Mouse (Mus musculus) layer of hippocampus, adult 18-20 months (tissue): ENCODE results near the gene Myh10. TPM values are rescaled to one million over a fixed set of nuclear protein-coding genes. Genes with fewer than 3 reads are reported as not detected.
"Not testable (repeated sequence)": the region's sequence is repeated elsewhere in the genome, so short reads cannot be mapped to it uniquely, and the experiment has no call there.

Experiments used
- DNase-seq, 2 experiments: peaks; one replicate each; pipeline ENCODE4 v3.0.0; 2022; ENCODE audit warnings: low spot score in 2 of 2
- total RNA-seq, 2 experiments: library from RNA; stranded (reverse); gene quantifications; 2 replicates each; pipeline ENCODE4 v1.2.3; 2021

Myh10 gene
- total RNA-seq, 2 experiments from 2014 or later = 140 to 146 TPM

DNA sequence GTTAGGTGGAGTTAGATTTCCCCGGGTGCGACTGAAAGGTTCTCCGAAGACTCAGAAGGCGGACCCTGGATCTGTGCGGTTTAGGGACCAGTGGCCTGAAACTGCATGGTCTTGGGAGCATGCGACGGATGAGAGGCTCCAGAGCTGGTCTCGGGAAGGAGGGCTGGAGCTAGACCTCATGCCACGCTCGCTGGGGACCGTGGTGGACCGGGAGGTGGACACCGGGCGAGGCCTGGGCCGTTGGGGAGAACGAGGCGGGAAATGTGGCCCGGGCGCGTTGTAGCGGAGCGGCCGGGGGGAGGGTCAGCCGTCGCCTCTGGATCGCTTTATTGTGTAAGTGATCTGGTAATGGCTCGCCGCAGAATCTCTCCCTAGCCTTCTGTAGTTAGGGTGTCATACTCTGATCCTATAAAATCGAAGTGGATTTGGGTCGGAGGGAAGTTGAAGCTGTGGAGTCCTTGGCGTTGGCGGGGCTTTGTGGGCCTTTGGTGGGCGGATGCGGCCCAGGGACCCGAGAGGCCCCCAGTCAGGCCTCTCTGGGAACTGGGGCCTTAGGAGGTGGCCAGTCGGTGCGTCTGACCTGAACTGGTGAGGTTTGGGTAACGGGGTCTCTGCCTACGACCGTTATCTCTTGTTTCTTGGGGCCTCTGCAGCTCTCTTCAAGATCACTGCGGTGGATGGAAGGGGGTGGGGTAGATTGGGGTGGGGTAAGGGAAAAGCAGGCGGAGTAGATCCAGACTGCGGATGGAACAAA lies 1.5 kb downstream of the Myh10 start:
- peak; percentile 19 to 48 for DNase-seq

DNA sequence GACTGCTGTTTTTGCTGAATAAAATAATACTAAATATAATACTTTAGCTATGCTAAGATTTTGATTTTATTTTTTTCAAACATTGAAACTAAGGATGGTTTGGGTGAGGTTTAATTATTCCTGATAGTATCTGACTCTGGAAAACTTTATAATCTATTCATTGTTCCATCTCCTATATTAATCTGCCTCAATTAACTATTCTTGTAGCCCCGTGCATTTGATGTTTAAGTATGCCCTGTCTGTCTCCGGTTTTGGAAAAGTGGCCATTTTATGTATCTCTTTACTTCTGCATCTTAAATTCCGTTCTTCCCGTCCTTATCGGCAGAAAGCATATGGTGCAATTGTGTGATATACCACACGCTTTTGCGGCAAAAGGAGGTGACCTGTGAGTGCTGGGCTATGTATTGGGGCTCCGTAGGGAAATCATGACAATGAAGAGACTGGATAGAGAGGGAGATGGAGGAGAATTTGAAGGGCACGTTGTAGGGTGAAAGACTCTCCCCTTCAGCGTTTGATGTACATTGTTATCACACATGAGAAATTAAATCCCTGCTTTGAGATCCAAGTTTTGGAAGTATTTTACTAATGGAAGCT lies 2.2 kb downstream of the Myh10 start:
- no peak for DNase-seq

DNA sequence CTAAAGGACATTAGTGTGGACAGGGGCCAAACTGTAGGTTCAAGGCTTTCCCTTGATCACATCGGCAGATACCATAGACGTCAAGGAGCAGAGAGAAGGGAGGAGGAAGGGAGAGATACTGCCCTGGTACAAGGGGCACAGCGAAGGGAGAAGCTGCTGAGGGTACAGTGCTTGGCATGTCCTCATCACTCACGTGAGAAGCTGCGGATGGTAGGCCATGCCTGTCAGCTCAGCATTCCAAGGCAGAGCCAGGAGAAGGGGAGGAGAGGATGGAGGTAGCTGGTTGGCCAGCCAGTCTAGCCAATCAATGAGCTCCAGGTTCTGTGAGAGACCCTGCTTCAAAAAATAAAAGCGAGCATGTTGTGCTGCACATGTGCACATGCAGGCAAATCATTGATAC lies 11.0 kb downstream of the Myh10 start:
- no peak for DNase-seq

- no peak for DNase-seq
Measured at GRCm38 (mm10) chr11:68703360-68703759, 12.0 kb downstream of the Myh10 start.

DNA sequence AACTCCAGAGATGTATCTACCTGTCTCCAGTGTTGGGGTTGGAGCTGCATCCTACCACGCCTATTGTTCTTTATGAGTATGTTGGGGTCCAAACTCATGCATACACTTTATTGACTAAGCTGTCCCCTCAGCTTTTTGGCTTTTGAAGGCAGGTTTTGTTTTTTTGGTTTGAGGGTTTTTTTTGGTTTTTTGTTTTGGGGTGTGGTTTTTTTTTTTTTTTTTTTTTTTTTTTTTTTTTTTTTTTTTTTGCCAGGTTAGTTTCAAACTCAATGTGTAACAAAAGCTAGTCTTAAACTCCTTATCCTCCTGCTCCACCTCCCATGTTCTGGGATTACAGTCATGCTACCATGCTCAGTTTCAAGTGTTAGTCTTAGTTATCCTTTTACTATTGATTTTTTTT lies 12.9 kb downstream of the Myh10 start:
- no peak for DNase-seq

- DNase-seq = no peak
Measured at GRCm38 (mm10) chr11:68704847-68705246, 13.5 kb downstream of the Myh10 start.

DNA sequence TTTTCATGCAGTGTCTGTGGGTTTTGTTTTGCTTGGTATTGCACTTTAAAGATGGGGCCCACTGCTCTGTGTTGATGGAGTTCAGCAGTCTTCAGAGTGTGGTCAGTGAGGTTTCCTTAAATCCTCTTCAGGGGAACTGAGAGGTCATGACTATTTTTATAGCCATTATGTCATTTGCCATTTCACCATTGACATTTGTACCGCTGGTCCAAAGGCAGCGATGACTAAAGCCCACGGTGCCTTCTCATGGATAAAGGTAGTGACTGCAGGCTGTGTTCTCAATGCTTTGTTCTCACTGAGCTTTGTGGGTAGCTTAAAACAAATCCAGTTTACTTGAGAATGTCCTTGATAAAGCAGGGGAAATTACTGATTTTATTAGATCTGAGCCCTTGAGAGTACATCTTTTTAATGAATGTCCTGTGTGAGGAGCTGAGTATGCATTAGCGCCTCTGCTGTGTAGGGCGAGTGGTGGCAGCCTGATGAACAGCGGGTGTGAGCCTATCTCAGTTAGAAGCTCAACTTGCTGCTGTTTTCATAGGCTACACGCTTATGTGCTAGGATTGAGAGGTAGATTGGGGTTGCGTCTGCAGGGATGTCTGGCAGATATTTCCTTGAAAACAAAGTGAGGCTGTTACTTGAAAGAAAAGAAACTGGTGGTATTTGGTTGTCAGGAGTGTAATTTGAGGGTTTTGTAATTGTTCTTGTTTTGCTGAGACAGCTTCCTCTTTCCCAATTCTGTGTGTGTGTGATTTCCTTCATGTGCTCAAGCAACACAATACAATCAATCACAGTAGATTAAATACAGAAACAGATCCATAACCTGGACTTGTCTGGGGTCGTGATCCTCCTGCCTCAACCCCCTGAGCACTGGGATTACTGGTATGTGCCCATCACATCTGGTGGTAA lies 15.4 kb downstream of the Myh10 start:
- no peak for DNase-seq

DNA sequence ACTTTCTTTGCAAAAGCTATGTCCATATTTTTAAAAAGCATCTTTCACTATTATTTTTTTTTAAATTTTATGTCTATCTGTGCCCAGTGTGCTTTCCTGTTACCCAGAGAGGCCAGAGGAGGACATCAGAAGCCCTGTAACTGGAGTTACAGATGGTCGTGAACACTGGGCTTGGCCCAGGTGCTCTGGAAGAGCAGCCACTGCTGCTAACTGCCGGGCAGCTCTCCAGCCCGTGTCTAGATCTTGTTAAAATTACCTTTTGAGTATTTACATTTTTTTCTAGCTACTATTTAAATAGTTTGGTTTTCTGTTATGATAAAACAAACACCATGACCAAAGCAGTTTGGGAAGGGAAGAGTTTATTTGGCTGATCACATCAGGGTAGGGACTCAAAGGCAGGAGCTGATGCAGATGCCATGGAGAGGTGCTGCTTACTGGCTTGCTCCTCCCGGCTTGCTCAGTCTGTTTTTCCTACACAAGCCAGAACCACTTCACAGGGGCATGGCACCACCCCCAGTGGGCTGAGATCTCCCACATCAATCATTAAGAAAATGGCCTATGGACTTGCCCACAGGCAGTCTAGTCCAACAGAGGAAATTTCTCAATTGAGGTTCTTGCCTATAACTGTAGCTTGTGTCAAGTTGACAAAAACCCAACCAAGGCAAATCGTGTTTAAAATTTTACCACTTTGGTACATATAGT lies 16.7 kb downstream of the Myh10 start:
- no peak for DNase-seq

DNA sequence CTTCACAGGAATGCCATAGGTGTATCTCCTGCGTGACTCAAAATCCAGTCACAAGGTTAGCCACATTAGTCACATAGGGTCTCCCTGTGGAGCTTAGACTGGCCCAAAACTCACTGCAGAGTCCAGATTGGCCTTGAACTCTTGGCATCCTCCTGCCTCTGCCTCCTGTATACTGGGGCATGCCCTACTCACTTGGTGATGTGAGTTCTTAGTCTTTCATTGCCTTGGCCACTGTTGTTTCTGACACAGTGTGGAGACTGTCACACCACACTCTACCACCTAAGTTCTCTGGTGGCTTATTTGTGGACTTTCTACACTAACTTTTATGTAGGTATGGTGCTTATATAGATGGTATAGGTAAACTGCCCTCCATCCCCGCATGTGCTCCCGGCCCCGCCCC lies 24.8 kb downstream of the Myh10 start:
- no peak for DNase-seq

- no peak for DNase-seq
Measured at GRCm38 (mm10) chr11:68717171-68717840, 25.9 kb downstream of the Myh10 start.

DNA sequence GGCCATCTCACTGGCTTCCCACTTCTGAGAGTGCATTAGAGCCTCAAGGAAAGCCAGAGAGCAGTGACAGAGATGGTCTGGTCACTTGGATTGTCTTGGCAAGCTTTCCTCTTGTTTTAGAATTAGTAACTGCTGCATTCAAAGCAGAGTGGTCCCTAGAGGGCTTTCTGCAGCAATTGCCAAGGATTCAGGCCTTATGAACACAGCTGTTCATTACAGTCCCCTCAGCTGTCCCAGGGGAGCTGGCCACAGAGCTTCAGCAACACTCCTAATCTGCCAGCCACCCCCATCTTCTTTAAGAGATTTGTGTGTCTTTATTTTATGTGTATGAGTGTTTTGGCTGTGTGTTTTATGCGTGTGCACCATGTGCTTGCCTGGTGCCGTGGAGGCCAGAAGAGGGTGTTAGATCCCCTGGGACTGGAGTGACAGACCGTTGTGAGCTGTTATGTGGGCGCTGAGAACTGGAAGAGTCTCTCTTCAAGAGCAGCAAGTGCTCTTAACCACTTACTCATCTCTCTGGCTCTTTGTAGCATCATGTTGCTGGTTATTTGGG lies 27.8 kb downstream of the Myh10 start:
- no peak for DNase-seq

DNA sequence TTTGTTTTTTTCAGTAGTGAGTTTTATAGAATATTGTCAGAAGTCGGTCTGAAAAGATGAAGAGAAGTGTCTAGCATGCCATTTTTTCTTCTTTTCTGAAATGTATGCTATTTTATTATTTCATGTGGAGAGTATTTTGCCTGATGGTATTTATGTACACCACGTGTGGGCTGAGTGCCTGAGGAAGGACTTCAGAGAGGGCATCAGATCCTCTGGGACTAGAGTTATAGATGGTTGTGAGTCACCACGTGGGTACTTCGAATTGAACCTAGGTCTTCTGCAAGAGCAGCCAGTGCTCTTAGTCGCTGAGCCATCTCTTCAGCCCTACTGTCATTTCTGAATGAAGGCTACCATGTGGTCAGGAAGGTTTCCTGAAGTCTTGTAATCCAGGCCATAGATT lies 28.4 kb downstream of the Myh10 start:
- DNase-seq = no peak

DNA sequence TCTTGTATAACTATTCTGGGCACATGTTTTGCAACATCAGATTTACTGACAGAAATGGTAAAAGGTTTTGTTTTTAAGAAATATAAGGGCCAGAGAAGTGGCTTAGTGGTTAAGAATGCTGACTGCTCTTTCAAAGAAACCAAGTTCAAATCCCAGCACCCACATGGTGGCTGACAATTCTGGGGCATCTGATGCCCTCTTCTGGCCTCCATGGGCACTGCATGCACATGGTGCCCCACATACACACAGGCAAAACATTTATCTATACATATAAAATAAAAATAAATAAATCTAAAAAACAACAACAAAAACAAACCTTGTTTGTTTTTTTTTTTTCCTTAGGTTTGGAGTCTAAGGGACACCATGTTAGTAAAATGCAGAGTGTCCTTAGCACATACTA lies 32.8 kb downstream of the Myh10 start:
- no peak for DNase-seq

- no peak for DNase-seq
Measured at GRCm38 (mm10) chr11:68728693-68729092, 37.3 kb downstream of the Myh10 start.

- no peak for DNase-seq
Measured at GRCm38 (mm10) chr11:68730792-68731191, 39.4 kb downstream of the Myh10 start.

GRCm38 (mm10) chr11:68732066-68732465 lies 40.7 kb downstream of the Myh10 start:
- no peak for DNase-seq

GRCm38 (mm10) chr11:68733401-68733800 lies 42.0 kb downstream of the Myh10 start:
- DNase-seq = not testable (repeated sequence)

- no peak for DNase-seq
Measured at GRCm38 (mm10) chr11:68739509-68739908, 48.1 kb downstream of the Myh10 start.

- no peak for DNase-seq
Measured at GRCm38 (mm10) chr11:68742658-68743057, 51.3 kb downstream of the Myh10 start.

GRCm38 (mm10) chr11:68744150-68744549 lies 52.8 kb downstream of the Myh10 start:
- no peak for DNase-seq
